15 mouse cellular contexts compared by ENCODE assay signal in genomic region chr7:56590904-56591303, GRCm38 (mm10).
DNase-seq lines count a peak whose midpoint lies in the region; ATAC-seq lines count a peak whose summit lies in the region.
"Had no signal": no experiment of that assay in that cellular context is flagged by ENCODE, and none has a peak within 500 bp of the region (broad histone marks: within the 10 kb centered on the region; RNA-seq: fewer than 3 reads in every experiment).

No protein-coding gene starts in this region.

- peaks cover 7% of the 10 kb centered on the region; the same call in 1 of the 2 replicates for H3K4me1 ChIP-seq in forebrain, embryonic 13.5 days
- peaks cover 13% of the 10 kb centered on the region for H3K4me1 ChIP-seq in midbrain, embryonic 10.5 days
- H3K4me1 ChIP-seq in neural tube, embryonic 15.5 days, result no peaks in the 10 kb centered on the region
- H3K4me1 ChIP-seq: heart, embryonic 10.5 days had no signal

- H3K4me3 ChIP-seq in forebrain, embryonic 13.5 days, result no peak overlapping the region
- H3K4me3 ChIP-seq in midbrain, embryonic 10.5 days, result no peak overlapping the region
- no peak overlapping the region for H3K4me3 ChIP-seq in neural tube, embryonic 15.5 days (replicated peaks)
- H3K4me3 ChIP-seq: erythroblast, embryonic 14.5 days; heart, embryonic 10.5 days had no signal

- DNase-seq in layer of hippocampus, postnatal 10 days (ENCODE audit: low spot score in 2 of 2), result peak; percentile 8 to 14
- no peak for DNase-seq in layer of hippocampus, postnatal 36 days
- DNase-seq in midbrain, embryonic 10.5 days (ENCODE audit: low spot score), result peak; percentile 17
- no peak for DNase-seq in gastrocnemius, postnatal 36 days
- DNase-seq in layer of hippocampus, adult 18-20 months (ENCODE audit: low spot score in 2 of 2), result no peak
- DNase-seq: cerebellum, postnatal 25 days; gastrocnemius, postnatal 10 days; heart, postnatal 36 days; kidney, adult 2 months; lung, postnatal 14 days had no signal

- H3K9me3 ChIP-seq in forebrain, embryonic 13.5 days (replicated peaks), result no peaks in the 10 kb centered on the region
- no peaks in the 10 kb centered on the region for H3K9me3 ChIP-seq in midbrain, embryonic 10.5 days (replicated peaks)
- no peaks in the 10 kb centered on the region for H3K9me3 ChIP-seq in neural tube, embryonic 15.5 days (replicated peaks)
- H3K9me3 ChIP-seq: heart, embryonic 10.5 days had no signal

- peak; percentile 89 for ATAC-seq in forebrain, embryonic 13.5 days
- peak; percentile 66; the same call in 1 of the 2 replicates for ATAC-seq in neural tube, embryonic 15.5 days (ENCODE audit: low FRiP score)

- 22% methylated on average over 4 of the region's 4 CpGs for WGBS in forebrain, embryonic 13.5 days
- WGBS in midbrain, embryonic 10.5 days, result 46% methylated on average over 4 of the region's 4 CpGs
- 20% methylated on average over 4 of the region's 4 CpGs for whole genome bisulfite sequencing in neural tube, embryonic 15.5 days

- H3K9ac ChIP-seq in forebrain, embryonic 13.5 days, result no peak overlapping the region
- H3K9ac ChIP-seq in neural tube, embryonic 15.5 days (replicated peaks), result no peak overlapping the region
- H3K9ac ChIP-seq: liver, embryonic 14.5 days had no signal

- H3K4me2 ChIP-seq in forebrain, embryonic 13.5 days, result no peak overlapping the region
- no peak overlapping the region for H3K4me2 ChIP-seq in neural tube, embryonic 15.5 days

- intact Hi-C loops in gastrocnemius, postnatal 36 days (cut with DNase I), result no loop called here

- H3K36me3 ChIP-seq in forebrain, embryonic 13.5 days (ENCODE audit: poor library complexity, severe bottlenecking), result no peaks in the 10 kb centered on the region
- H3K36me3 ChIP-seq in midbrain, embryonic 10.5 days, result no peaks in the 10 kb centered on the region
- no peaks in the 10 kb centered on the region for H3K36me3 ChIP-seq in neural tube, embryonic 15.5 days
- H3K36me3 ChIP-seq: heart, embryonic 10.5 days had no signal

- H3K27me3 ChIP-seq in forebrain, embryonic 13.5 days, result no peaks in the 10 kb centered on the region
- H3K27me3 ChIP-seq in midbrain, embryonic 10.5 days (ENCODE audit: low read depth, poor library complexity, severe bottlenecking), result no peaks in the 10 kb centered on the region
- H3K27me3 ChIP-seq in neural tube, embryonic 15.5 days (replicated peaks), result no peaks in the 10 kb centered on the region

- H3K27ac ChIP-seq in forebrain, embryonic 13.5 days, result peak overlapping the region; percentile 41; the same call in 1 of the 2 replicates
- no peak overlapping the region for H3K27ac ChIP-seq in midbrain, embryonic 10.5 days (replicated peaks)
- no peak overlapping the region for H3K27ac ChIP-seq in neural tube, embryonic 15.5 days (replicated peaks)
- H3K27ac ChIP-seq: heart, embryonic 10.5 days; liver, embryonic 14.5 days had no signal

Comparison
In these comparisons a context has a peak if more than half of its experiments do, and no peak if none do; other contexts are left out.
1. DNase-seq: peak in layer of hippocampus, postnatal 10 days (2 of 2) and midbrain, embryonic 10.5 days (single experiment); none in layer of hippocampus, postnatal 36 days (0 of 2), gastrocnemius, postnatal 36 days (0 of 2) and layer of hippocampus, adult 18-20 months (0 of 2).